Mouse (Mus musculus): ENCODE measurements at regions not wholly inside any gene's neighbourhood (a gene's known extent, or its start where the extent isn't known, plus 50 kb on each side); places are given as distances from the start of the nearest gene placed in this dataset.

DNA sequence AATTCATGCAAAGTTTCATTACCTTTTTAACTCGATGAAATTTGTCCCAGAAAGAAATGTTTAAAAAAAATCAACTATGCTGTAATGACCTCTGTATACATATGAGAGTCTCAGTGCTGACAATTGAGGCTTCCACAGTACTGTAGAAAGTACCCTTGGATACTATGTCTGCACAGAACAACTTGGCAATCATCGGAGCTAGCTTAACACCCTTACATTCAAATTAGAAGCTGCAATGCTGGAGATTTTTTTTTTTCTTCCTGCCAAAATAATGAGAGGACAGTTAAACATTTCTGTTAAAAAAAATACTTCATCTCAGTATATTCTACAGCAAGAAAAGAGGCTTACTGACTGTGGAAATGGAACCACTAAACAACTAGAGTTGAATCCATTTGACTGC lies 452.1 kb upstream of the Cntn6 start:
- no peak for TF ChIP-seq CEBPB (IDR thresholded peaks at IDR 0.05; ENCODE audit: low read depth)
- TF ChIP-seq CTCF (IDR thresholded peaks at IDR 0.05; ENCODE audit: control insufficient read depth, insufficient read depth, insufficient read length), result no peak
- no peak for TF ChIP-seq MAX (IDR thresholded peaks at IDR 0.05)
- no peak for TF ChIP-seq MYOG (IDR thresholded peaks at IDR 0.05; ENCODE audit: control insufficient read depth, extremely low read depth, insufficient read length)

Measured in C2C12 (cell line).